Mouse (Mus musculus): Measurements from ENCODE around the gene Cacnb2. TPM values are rescaled to one million over a fixed set of nuclear protein-coding genes. Genes with fewer than 3 reads are reported as not detected.

The Cacnb2 gene
- polyA plus RNA-seq, 1 experiment from 2014 or later, result 2.5 TPM

DNA sequence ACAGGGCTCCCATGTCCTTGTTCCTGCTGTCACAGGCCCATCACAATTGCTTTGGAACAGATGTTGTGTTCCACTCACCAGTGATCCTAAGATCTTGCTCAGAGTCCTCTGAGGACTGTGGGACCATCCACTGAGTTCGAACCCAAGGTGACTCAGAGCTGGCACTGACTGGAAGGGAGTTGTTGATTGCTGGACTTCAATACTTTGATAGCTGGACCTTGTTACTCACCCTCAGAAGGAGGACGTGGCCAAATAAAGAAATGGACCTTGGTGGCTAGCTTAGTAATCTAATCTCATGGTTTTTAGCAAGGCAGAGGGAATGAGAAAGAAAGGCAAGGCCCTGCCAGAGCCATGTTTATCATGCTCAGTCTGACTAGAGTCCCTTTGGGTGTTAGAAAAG is 218.1 kb downstream of the Cacnb2 start:
- WGBS, result 78% methylated on average over 2 of the region's 2 CpGs
- no peak overlapping the region for H3K4me3 ChIP-seq
- H3K9me3 ChIP-seq (replicated peaks), result no peaks in the 10 kb centered on the region
- H3K4me1 ChIP-seq, result peaks cover 27% of the 10 kb centered on the region
- no peaks in the 10 kb centered on the region for H3K36me3 ChIP-seq
- H3K27me3 ChIP-seq (ENCODE audit: low read depth, poor library complexity, severe bottlenecking), result no peaks in the 10 kb centered on the region
- DNase-seq (ENCODE audit: low spot score), result no peak
- H3K27ac ChIP-seq, result no peak overlapping the region

- Histone ChIP-seq H3K4me3 (no peak overlapping the region), H3K4me1 (peaks cover 30% of the 10 kb centered on the region), H3K27ac (0 out of 2 replicates have a peak overlapping the region, but pooled peaks have one; percentile 64), H3K9me3 (replicated peaks) (no peaks in the 10 kb centered on the region), H3K27me3 (ENCODE audit: low read depth, poor library complexity, severe bottlenecking) (no peaks in the 10 kb centered on the region), H3K36me3 (no peaks in the 10 kb centered on the region)
- DNase-seq (ENCODE audit: low spot score), result peak; percentile 47
Observed at GRCm38 (mm10) chr2:14823105-14823504, 220.2 kb downstream of the Cacnb2 start.

DNA sequence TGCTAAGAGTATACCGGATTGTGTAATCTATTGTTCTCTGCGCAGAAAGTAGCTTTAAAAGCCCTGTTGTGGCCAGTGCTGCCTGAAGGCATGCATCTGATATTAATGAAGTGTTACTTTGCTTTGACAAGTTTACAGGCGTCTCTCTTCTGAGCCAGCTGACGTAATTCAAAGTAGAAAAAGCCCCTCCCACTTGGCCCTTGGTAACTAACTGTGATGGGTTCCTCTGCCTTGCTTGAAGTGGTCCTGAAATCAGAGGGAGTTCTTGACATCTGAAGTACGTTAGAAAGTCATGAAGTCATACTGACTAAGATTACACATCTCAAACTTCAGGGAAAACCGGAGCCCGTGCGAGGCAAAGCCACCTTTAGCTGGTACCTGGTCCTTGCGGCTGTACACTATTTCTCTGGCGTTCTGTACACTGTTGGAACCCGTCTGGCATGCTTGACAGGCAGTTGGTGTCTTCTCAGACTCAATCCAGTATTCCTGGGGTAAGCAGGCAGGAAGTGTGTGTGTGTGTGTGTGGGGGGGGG is 221.0 kb downstream of the Cacnb2 start:
- peak; percentile 58 for DNase-seq (ENCODE audit: low spot score)
- Histone ChIP-seq H3K4me1 (peaks cover 38% of the 10 kb centered on the region), H3K27ac (peak overlapping the region; percentile 64), H3K27me3 (ENCODE audit: low read depth, poor library complexity, severe bottlenecking) (no peaks in the 10 kb centered on the region), H3K36me3 (no peaks in the 10 kb centered on the region), H3K9me3 (replicated peaks) (no peaks in the 10 kb centered on the region), H3K4me3 (peak overlapping the region; percentile 35)
- 32% methylated on average over 11 of the region's 11 CpGs for WGBS

DNA sequence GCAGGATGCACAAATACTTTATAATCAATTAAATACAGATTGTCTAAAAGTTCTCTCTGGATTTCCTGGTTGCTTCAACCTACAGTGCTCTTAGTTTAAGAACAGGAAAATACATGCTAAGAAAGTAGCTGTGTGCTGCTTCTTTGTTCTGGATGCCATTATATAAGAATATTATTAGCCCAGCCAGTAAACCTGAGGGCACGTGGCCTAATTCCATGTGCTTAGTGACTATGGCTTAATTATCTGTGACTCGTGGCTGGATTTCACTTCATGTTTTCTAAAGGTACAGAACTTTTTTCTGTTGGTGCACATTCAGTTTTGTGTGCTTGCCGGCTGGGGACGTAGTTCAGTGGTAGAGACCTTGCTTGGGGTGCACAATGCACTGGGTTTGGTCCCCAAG is 222.3 kb downstream of the Cacnb2 start:
- WGBS, result 68% methylated on average over 4 of the region's 4 CpGs
- DNase-seq (ENCODE audit: low spot score), result no peak
- Histone ChIP-seq H3K27ac (peak overlapping the region; percentile 46; the same call in 1 of the 2 replicates), H3K4me1 (peaks cover 47% of the 10 kb centered on the region), H3K4me3 (no peak overlapping the region), H3K27me3 (ENCODE audit: low read depth, poor library complexity, severe bottlenecking) (no peaks in the 10 kb centered on the region), H3K36me3 (no peaks in the 10 kb centered on the region), H3K9me3 (replicated peaks) (no peaks in the 10 kb centered on the region)

GRCm38 (mm10) chr2:14829451-14829850 is 226.6 kb downstream of the Cacnb2 start:
- Histone ChIP-seq H3K27me3 (ENCODE audit: low read depth, poor library complexity, severe bottlenecking) (no peaks in the 10 kb centered on the region), H3K36me3 (no peaks in the 10 kb centered on the region), H3K27ac (no peak overlapping the region), H3K9me3 (replicated peaks) (no peaks in the 10 kb centered on the region), H3K4me3 (no peak overlapping the region), H3K4me1 (peaks cover 28% of the 10 kb centered on the region)
- no peak for DNase-seq (ENCODE audit: low spot score)
- WGBS, result 64% methylated on average over 3 of the region's 3 CpGs

- Histone ChIP-seq H3K36me3 (no peaks in the 10 kb centered on the region), H3K4me1 (peaks cover 21% of the 10 kb centered on the region), H3K27ac (no peak overlapping the region), H3K27me3 (ENCODE audit: low read depth, poor library complexity, severe bottlenecking) (no peaks in the 10 kb centered on the region), H3K4me3 (no peak overlapping the region), H3K9me3 (replicated peaks) (no peaks in the 10 kb centered on the region)
- 69% methylated on average over 2 of the region's 2 CpGs for WGBS
- no peak for DNase-seq (ENCODE audit: low spot score)
Observed at GRCm38 (mm10) chr2:14831308-14831707, 228.4 kb downstream of the Cacnb2 start.

DNA sequence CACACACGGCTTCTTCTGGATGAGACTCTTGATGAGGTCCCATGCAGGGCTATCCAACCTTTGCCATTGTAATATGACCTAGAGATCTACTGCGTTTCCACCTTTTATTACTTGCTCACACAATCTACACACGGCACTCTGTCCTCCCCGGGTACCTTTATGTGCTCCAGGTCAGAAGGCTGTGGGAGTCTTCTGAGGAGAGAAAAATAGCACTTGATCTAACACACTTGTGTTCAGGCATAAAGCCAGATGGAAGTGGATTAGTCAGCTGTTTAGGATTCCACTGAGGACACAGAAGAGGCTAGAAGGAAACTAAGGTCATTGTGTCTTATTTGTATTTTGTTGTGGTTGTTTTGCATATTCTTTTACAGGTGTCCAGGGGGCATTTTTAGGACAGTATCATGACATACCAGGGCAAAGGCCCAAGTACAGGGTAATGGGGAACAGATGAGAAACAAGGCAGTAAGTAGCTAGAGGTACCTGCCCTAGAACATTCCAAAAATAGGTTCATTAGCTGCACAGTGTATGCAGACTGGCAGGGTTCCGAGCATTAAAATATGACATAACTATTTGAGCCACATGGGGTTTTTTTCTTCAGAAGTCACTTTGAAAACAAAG is 231.9 kb downstream of the Cacnb2 start:
- DNase-seq (ENCODE audit: low spot score), result no peak
- 86% methylated on average over 5 of the region's 5 CpGs for WGBS
- no peaks in the 10 kb centered on the region for H3K9me3 ChIP-seq (replicated peaks)
- 0 out of 2 replicates have a peak, but pooled peaks cover under 1% of the 10 kb centered on the region for H3K4me1 ChIP-seq
- H3K27ac ChIP-seq, result no peak overlapping the region
- no peak overlapping the region for H3K4me3 ChIP-seq
- H3K27me3 ChIP-seq (ENCODE audit: low read depth, poor library complexity, severe bottlenecking), result no peaks in the 10 kb centered on the region
- no peaks in the 10 kb centered on the region for H3K36me3 ChIP-seq

DNA sequence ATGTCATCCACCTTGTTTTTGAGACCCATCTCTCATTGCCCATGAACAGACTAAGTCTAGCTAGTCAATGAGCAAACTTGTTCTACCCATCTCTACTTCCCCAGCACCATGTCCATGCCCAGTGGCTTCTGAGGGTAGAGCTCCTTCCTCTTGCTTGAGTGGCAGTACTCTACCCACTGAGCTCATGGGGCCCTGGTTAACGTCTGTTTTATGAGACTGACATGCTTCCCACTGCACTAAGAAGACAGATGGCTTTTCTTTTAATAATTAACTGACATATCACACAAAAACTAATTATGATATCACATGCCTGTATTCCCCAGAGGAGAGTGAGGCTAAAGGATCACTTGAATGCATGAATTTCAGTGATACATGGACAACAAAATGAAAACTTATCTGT is 238.4 kb downstream of the Cacnb2 start:
- Histone ChIP-seq H3K27me3 (ENCODE audit: low read depth, poor library complexity, severe bottlenecking) (no peaks in the 10 kb centered on the region), H3K9me3 (replicated peaks) (no peaks in the 10 kb centered on the region), H3K4me1 (no peaks in the 10 kb centered on the region), H3K36me3 (no peaks in the 10 kb centered on the region), H3K27ac (no peak overlapping the region), H3K4me3 (no peak overlapping the region)
- no peak for DNase-seq (ENCODE audit: low spot score)
- WGBS, result 84% methylated on average over 1 of the region's 1 CpGs

DNA sequence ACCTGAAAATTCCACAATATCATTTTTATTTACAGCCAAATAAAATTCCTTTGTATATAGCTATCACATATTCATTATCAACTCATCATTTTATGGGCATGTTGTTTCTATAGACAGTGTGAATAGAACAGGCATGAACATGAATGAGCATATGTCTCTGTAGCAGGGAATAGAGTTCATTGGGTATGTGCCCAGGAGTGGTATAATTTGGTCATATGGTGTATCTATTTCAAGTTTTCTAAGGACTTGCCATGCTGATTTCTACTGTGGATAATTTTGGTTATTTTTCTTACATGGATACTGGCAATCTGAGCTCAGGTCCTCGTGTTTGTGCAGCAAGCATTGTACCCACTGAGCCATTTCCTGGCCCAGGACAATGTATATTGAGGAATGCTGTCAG is 243.8 kb downstream of the Cacnb2 start:
- DNase-seq (ENCODE audit: low spot score), result no peak
- H3K9me3 ChIP-seq (replicated peaks), result no peaks in the 10 kb centered on the region
- no peaks in the 10 kb centered on the region for H3K4me1 ChIP-seq
- 71% methylated on average over 1 of the region's 1 CpGs for WGBS
- no peaks in the 10 kb centered on the region for H3K36me3 ChIP-seq
- H3K27ac ChIP-seq, result no peak overlapping the region
- H3K27me3 ChIP-seq (ENCODE audit: low read depth, poor library complexity, severe bottlenecking), result no peaks in the 10 kb centered on the region
- H3K4me3 ChIP-seq, result no peak overlapping the region

- no peaks in the 10 kb centered on the region for H3K9me3 ChIP-seq (replicated peaks)
- H3K4me3 ChIP-seq, result no peak overlapping the region
- H3K4me1 ChIP-seq, result no peaks in the 10 kb centered on the region
- H3K36me3 ChIP-seq, result no peaks in the 10 kb centered on the region
- no peak overlapping the region for H3K27ac ChIP-seq
- DNase-seq (ENCODE audit: low spot score), result no peak
- H3K27me3 ChIP-seq (ENCODE audit: low read depth, poor library complexity, severe bottlenecking), result no peaks in the 10 kb centered on the region
- WGBS, result 89% methylated on average over 1 of the region's 1 CpGs
Observed at GRCm38 (mm10) chr2:14847188-14847587, 244.3 kb downstream of the Cacnb2 start.

DNA sequence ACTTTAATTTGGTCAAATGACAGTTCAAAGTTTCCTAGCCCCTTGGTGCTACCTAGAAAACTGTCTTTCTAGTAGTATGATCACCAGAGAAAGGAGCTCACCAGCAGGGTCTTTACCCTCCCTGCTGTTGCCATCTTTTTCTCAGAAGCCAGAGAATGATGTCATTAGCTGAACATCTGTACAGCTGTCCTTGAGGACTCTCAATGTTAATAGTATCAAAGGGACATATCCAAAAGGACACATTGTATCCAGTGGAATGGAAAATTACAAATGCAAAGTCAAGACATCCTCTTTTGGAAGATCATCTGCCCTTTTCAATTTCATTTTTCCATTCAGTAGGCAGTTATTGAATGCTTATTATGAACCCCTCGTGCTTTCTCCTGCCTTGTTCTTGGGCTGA is 247.9 kb downstream of the Cacnb2 start:
- H3K4me1 ChIP-seq, result no peaks in the 10 kb centered on the region
- H3K9me3 ChIP-seq (replicated peaks), result no peaks in the 10 kb centered on the region
- DNase-seq (ENCODE audit: low spot score), result no peak
- 82% methylated on average over 1 of the region's 1 CpGs for WGBS
- H3K4me3 ChIP-seq, result no peak overlapping the region
- no peaks in the 10 kb centered on the region for H3K36me3 ChIP-seq
- H3K27ac ChIP-seq, result no peak overlapping the region
- H3K27me3 ChIP-seq (ENCODE audit: low read depth, poor library complexity, severe bottlenecking), result no peaks in the 10 kb centered on the region

DNA sequence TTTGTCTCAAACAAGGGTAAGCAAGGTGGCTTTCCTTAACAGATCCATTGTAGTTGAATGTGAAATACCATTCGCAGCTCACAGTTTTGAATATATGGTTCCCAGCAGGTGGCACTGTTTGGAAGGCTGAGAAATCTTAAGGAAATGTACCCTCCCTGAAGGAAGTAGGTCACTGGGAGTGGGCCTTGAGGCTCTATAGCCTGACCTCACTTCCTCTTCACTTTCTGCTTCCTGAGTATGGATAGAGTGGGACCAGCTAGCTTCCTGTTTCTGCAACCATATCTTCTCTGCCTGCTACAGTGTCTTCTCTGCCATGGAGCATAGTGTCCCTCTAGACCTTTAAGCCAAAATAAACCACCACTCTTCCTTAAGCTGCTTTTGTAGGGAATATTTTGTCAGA is 248.5 kb downstream of the Cacnb2 start:
- Histone ChIP-seq H3K36me3 (no peaks in the 10 kb centered on the region), H3K27ac (no peak overlapping the region), H3K27me3 (ENCODE audit: low read depth, poor library complexity, severe bottlenecking) (no peaks in the 10 kb centered on the region), H3K4me1 (no peaks in the 10 kb centered on the region), H3K4me3 (no peak overlapping the region), H3K9me3 (replicated peaks) (no peaks in the 10 kb centered on the region)
- no peak for DNase-seq (ENCODE audit: low spot score)
- 88% methylated on average over 1 of the region's 1 CpGs for WGBS

- DNase-seq (ENCODE audit: low spot score), result no peak
- 94% methylated on average over 2 of the region's 2 CpGs for WGBS
- H3K4me1 ChIP-seq, result no peaks in the 10 kb centered on the region
- H3K27ac ChIP-seq, result no peak overlapping the region
- H3K4me3 ChIP-seq, result no peak overlapping the region
- no peaks in the 10 kb centered on the region for H3K9me3 ChIP-seq (replicated peaks)
- no peaks in the 10 kb centered on the region for H3K36me3 ChIP-seq
- no peaks in the 10 kb centered on the region for H3K27me3 ChIP-seq (ENCODE audit: low read depth, poor library complexity, severe bottlenecking)
Observed at GRCm38 (mm10) chr2:14854054-14854453, 251.2 kb downstream of the Cacnb2 start.

GRCm38 (mm10) chr2:14858301-14858700 is 255.4 kb downstream of the Cacnb2 start:
- H3K27me3 ChIP-seq (ENCODE audit: low read depth, poor library complexity, severe bottlenecking), result no peaks in the 10 kb centered on the region
- DNase-seq (ENCODE audit: low spot score), result no peak
- no peak overlapping the region for H3K4me3 ChIP-seq
- no peaks in the 10 kb centered on the region for H3K36me3 ChIP-seq
- H3K27ac ChIP-seq, result no peak overlapping the region
- WGBS, result 100% methylated on average over 1 of the region's 1 CpGs
- peaks cover 10% of the 10 kb centered on the region for H3K4me1 ChIP-seq
- no peaks in the 10 kb centered on the region for H3K9me3 ChIP-seq (replicated peaks)

Data from limb, embryonic 10.5 days (tissue).